Mouse (Mus musculus) ES-E14 (cell line): ENCODE measurements at regions not wholly inside any gene's neighbourhood (a gene's known extent, or its start where the extent isn't known, plus 50 kb on each side); places are given as distances from the start of the nearest gene placed in this dataset.

Experiments used
- CHD2 ChIP-seq: IDR thresholded peaks from 2 replicates; pipeline ENCODE4 v1.6.1; 2014; ENCODE audit warnings: mild to moderate bottlenecking, low read depth, low read length, inconsistent platforms
- ZC3H11A ChIP-seq: IDR thresholded peaks from 2 replicates; pipeline ENCODE4 v1.6.1; 2012; ENCODE audit warnings: low read depth, mild to moderate bottlenecking, inconsistent platforms, low read length, borderline replicate concordance

GRCm38 (mm10) chr16:77295574-77296355 is 282.3 kb downstream of the Usp25 start:
- TF ChIP-seq ZC3H11A (no peak), CHD2 (no peak)
